Mouse (Mus musculus): ENCODE results near the gene Cabp2. TPM values are rescaled to one million over a fixed set of nuclear protein-coding genes. Genes with fewer than 3 reads are reported as not detected.
"Not testable (repeated sequence)": the region's sequence is repeated elsewhere in the genome, so short reads cannot be mapped to it uniquely, and the experiment has no call there.

The Cabp2 gene
- total RNA-seq, 1 experiment, result not detected

DNA sequence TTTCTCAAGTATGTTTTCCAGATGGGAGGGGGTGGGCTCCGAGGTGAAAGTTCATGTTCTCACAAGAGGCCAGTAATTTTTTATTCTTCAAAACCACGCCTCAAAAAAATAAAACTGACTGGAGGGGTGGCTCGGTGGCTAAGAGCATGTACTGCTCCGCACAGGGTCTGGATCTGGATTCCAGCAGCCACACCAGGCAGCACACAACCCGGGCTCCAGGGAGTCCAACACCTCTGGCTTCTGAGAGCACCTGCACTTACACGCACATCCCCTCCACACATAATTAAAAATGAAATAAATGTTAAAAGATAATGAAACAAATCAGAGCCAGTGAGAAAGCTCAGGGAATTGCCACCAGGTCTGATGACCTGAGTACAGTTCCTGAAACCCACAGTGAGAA, 15.1 kb upstream of the Cabp2 start:
- in situ Hi-C loops (cut with MboI; ENCODE audit: low sequenced_read_pairs in 2 of 2, unreplicated experiment in 2 of 2), result no loop called here
- Histone ChIP-seq H3K4me3 (ENCODE audit: insufficient read depth in 1 of 2, low read depth in 1 of 2, low read length in 2 of 2, poor library complexity in 1 of 2, severe bottlenecking in 1 of 2) (no peak overlapping the region), H3K9me3 (ENCODE audit: control insufficient read depth, insufficient read depth, low read depth, low read length) (no peaks in the 10 kb centered on the region), H3K9ac (ENCODE audit: insufficient read depth, low read depth, low read length, poor library complexity, severe bottlenecking) (no peak overlapping the region), H3K27ac (ENCODE audit: insufficient read depth, low read depth, low read length, poor library complexity, severe bottlenecking) (no peak overlapping the region), H3K4me1 (ENCODE audit: control insufficient read depth in 2 of 2, insufficient read depth in 2 of 2, low read length in 2 of 2, poor library complexity in 1 of 2) (0 out of 4 replicates have a peak, but pooled peaks cover 0 to 5% of the 10 kb centered on the region in 2 experiments), H3K36me3 (ENCODE audit: control insufficient read depth, insufficient read depth, low read length, poor library complexity, severe bottlenecking) (no peaks in the 10 kb centered on the region)
- no peak for DNase-seq (ENCODE audit: low read depth, low spot score)
- TF ChIP-seq CHD2 (IDR thresholded peaks at IDR 0.05; ENCODE audit: low read depth, low read length), result no peak
- no peak for TF ChIP-seq ZC3H11A (IDR thresholded peaks at IDR 0.05; ENCODE audit: borderline replicate concordance, low read depth, low read length)
- TF ChIP-seq HCFC1 (IDR thresholded peaks at IDR 0.05; ENCODE audit: borderline replicate concordance, insufficient read depth, low read length), result no peak
- TF ChIP-seq ZNF384 (IDR thresholded peaks at IDR 0.05; ENCODE audit: low read depth, low read length), result no peak
- TF ChIP-seq MAFK (IDR thresholded peaks at IDR 0.05; ENCODE audit: insufficient read depth, low read depth, low read length), result no peak

DNA sequence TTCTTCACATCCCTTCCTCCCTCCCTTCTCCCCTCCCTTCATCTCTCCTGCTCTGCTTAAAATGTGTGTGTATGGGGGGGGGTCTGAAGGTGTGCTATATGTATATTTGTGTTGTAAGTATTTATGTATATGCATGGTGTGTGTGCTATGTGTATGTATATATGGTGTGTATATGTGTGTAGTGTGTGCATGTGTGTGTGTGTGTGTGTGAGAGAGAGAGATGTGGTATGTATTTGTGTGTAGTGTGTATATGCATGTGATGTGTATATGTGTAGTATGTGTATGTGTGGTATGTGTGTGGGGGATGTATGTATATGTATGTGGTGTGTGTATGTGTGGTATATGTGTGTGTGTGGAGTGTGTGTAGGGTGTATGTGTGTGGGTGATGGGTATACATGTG, 14.5 kb upstream of the Cabp2 start:
- Histone ChIP-seq H3K27ac (ENCODE audit: insufficient read depth, low read depth, low read length, poor library complexity, severe bottlenecking) (no peak overlapping the region), H3K36me3 (ENCODE audit: control insufficient read depth, insufficient read depth, low read length, poor library complexity, severe bottlenecking) (no peaks in the 10 kb centered on the region), H3K4me1 (ENCODE audit: control insufficient read depth in 2 of 2, insufficient read depth in 2 of 2, low read length in 2 of 2, poor library complexity in 1 of 2) (0 out of 4 replicates have a peak, but pooled peaks cover 0 to 5% of the 10 kb centered on the region in 2 experiments), H3K9ac (ENCODE audit: insufficient read depth, low read depth, low read length, poor library complexity, severe bottlenecking) (no peak overlapping the region), H3K9me3 (ENCODE audit: control insufficient read depth, insufficient read depth, low read depth, low read length) (no peaks in the 10 kb centered on the region), H3K4me3 (ENCODE audit: insufficient read depth in 1 of 2, low read depth in 1 of 2, low read length in 2 of 2, poor library complexity in 1 of 2, severe bottlenecking in 1 of 2) (no peak overlapping the region)
- no peak for DNase-seq (ENCODE audit: low read depth, low spot score)
- in situ Hi-C loops (cut with MboI; ENCODE audit: low sequenced_read_pairs in 2 of 2, unreplicated experiment in 2 of 2), result no loop called here
- TF ChIP-seq HCFC1 (IDR thresholded peaks at IDR 0.05; ENCODE audit: borderline replicate concordance, insufficient read depth, low read length) (no peak), ZC3H11A (IDR thresholded peaks at IDR 0.05; ENCODE audit: borderline replicate concordance, low read depth, low read length) (no peak), CHD2 (IDR thresholded peaks at IDR 0.05; ENCODE audit: low read depth, low read length) (no peak), ZNF384 (IDR thresholded peaks at IDR 0.05; ENCODE audit: low read depth, low read length) (no peak), MAFK (IDR thresholded peaks at IDR 0.05; ENCODE audit: insufficient read depth, low read depth, low read length) (no peak)

DNA sequence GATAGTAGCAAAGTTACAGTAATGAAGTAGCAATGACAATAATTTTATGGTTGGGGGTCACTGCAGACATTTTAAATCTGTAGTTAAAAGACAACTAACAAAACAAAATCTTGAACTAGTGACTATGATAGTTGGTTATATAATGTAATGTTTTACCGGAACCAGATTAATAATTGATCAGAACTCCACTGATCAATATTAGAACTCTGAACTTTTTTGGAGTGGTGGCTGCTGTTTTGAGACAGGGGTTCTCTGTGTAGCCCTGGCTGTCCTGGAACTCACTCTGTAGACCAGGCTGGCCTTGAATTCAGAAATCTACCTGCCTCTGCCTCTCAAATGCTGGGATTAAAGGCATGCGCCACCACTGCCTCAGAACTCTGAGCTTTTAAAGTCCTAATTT, 13.1 kb upstream of the Cabp2 start:
- H3K36me3 ChIP-seq (ENCODE audit: control insufficient read depth, insufficient read depth, low read length, poor library complexity, severe bottlenecking); H3K9me3 ChIP-seq (ENCODE audit: control insufficient read depth, insufficient read depth, low read depth, low read length); in situ Hi-C loops (cut with MboI; ENCODE audit: low sequenced_read_pairs in 2 of 2, unreplicated experiment in 2 of 2); H3K4me3 ChIP-seq (ENCODE audit: insufficient read depth in 1 of 2, low read depth in 1 of 2, low read length in 2 of 2, poor library complexity in 1 of 2, severe bottlenecking in 1 of 2); H3K4me1 ChIP-seq (ENCODE audit: control insufficient read depth in 2 of 2, insufficient read depth in 2 of 2, low read length in 2 of 2, poor library complexity in 1 of 2); H3K9ac ChIP-seq (ENCODE audit: insufficient read depth, low read depth, low read length, poor library complexity, severe bottlenecking); DNase-seq (ENCODE audit: low read depth, low spot score); H3K27ac ChIP-seq (ENCODE audit: insufficient read depth, low read depth, low read length, poor library complexity, severe bottlenecking): not testable (repeated sequence)

DNA sequence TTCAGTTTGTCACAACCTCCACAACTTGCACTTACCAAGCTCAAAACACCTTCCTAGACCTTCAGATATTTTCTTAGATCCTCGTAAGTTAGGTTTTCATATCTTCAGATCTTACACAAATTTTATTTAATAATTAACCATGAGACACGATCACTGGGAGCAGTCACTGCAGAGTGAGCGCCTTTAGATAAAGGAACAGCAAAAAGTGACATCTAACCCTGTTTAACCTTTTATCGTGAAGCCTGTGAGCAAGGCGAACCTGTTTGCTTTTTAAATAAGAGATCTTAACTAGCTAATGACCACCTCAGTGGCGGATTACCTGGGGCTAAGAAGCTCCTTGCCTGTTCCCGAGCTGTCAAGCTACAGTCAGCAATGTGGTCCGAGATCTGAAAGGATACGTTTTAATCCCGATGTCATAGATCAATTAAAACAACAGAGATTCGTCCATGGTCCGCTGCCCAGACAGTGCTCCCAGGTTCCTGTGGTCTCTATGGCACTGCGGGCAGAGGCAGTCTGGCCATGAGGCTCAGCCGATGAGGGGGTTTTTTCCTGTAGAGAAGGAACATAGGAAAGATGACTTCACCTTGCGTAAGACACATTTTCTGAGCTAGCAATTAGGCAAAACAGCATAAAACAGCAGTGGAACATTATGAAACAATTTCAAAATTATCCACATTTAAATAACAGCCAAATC, 12.5 kb upstream of the Cabp2 start:
- H3K4me3 ChIP-seq (ENCODE audit: insufficient read depth in 1 of 2, low read depth in 1 of 2, low read length in 2 of 2, poor library complexity in 1 of 2, severe bottlenecking in 1 of 2), result no peak overlapping the region
- 0 out of 4 replicates have a peak, but pooled peaks cover 0 to 5% of the 10 kb centered on the region in 2 experiments for H3K4me1 ChIP-seq (ENCODE audit: control insufficient read depth in 2 of 2, insufficient read depth in 2 of 2, low read length in 2 of 2, poor library complexity in 1 of 2)
- no peak overlapping the region for H3K27ac ChIP-seq (ENCODE audit: insufficient read depth, low read depth, low read length, poor library complexity, severe bottlenecking)
- no peak for TF ChIP-seq ZC3H11A (IDR thresholded peaks at IDR 0.05; ENCODE audit: borderline replicate concordance, low read depth, low read length)
- TF ChIP-seq MAFK (IDR thresholded peaks at IDR 0.05; ENCODE audit: insufficient read depth, low read depth, low read length), result no peak
- no peak for TF ChIP-seq ZNF384 (IDR thresholded peaks at IDR 0.05; ENCODE audit: low read depth, low read length)
- no peak for TF ChIP-seq CHD2 (IDR thresholded peaks at IDR 0.05; ENCODE audit: low read depth, low read length)
- H3K36me3 ChIP-seq (ENCODE audit: control insufficient read depth, insufficient read depth, low read length, poor library complexity, severe bottlenecking), result no peaks in the 10 kb centered on the region
- no peak overlapping the region for H3K9ac ChIP-seq (ENCODE audit: insufficient read depth, low read depth, low read length, poor library complexity, severe bottlenecking)
- no peaks in the 10 kb centered on the region for H3K9me3 ChIP-seq (ENCODE audit: control insufficient read depth, insufficient read depth, low read depth, low read length)
- DNase-seq (ENCODE audit: low read depth, low spot score), result no peak
- in situ Hi-C loops (cut with MboI; ENCODE audit: low sequenced_read_pairs in 2 of 2, unreplicated experiment in 2 of 2), result no loop called here

DNA sequence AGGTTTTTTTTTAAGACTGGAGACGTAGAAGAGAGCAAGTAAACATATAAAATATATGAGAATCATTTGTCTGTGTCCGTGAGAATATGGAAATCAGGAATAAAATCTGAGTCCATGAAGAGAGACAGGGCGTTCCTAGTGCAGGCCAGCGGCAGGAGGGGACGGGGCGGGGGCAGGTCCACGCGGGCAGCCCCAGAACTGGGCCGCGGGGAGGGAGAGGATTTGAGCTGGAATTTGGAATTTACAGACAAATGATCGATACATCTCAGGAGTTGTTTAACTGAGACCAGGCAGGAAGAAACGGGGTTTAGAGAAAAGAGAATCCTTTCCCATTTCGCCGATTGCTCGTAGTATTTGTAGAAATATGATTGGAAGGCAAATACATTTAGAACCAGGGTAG, 11.1 kb upstream of the Cabp2 start:
- Histone ChIP-seq H3K9ac (ENCODE audit: insufficient read depth, low read depth, low read length, poor library complexity, severe bottlenecking) (no peak overlapping the region), H3K36me3 (ENCODE audit: control insufficient read depth, insufficient read depth, low read length, poor library complexity, severe bottlenecking) (no peaks in the 10 kb centered on the region), H3K9me3 (ENCODE audit: control insufficient read depth, insufficient read depth, low read depth, low read length) (no peaks in the 10 kb centered on the region), H3K27ac (ENCODE audit: insufficient read depth, low read depth, low read length, poor library complexity, severe bottlenecking) (no peak overlapping the region), H3K4me3 (ENCODE audit: insufficient read depth in 1 of 2, low read depth in 1 of 2, low read length in 2 of 2, poor library complexity in 1 of 2, severe bottlenecking in 1 of 2) (peak overlapping the region in 1 of 2 experiments; percentile 22; a peak in 1 of 4 replicates), H3K4me1 (ENCODE audit: control insufficient read depth in 2 of 2, insufficient read depth in 2 of 2, low read length in 2 of 2, poor library complexity in 1 of 2) (0 out of 4 replicates have a peak, but pooled peaks cover 0 to 5% of the 10 kb centered on the region in 2 experiments)
- no peak for DNase-seq (ENCODE audit: low read depth, low spot score)
- in situ Hi-C loops (cut with MboI; ENCODE audit: low sequenced_read_pairs in 2 of 2, unreplicated experiment in 2 of 2), result no loop called here
- TF ChIP-seq ZC3H11A (IDR thresholded peaks at IDR 0.05; ENCODE audit: borderline replicate concordance, low read depth, low read length) (no peak), CHD2 (IDR thresholded peaks at IDR 0.05; ENCODE audit: low read depth, low read length) (no peak), ZNF384 (IDR thresholded peaks at IDR 0.05; ENCODE audit: low read depth, low read length) (no peak), MAFK (IDR thresholded peaks at IDR 0.05; ENCODE audit: insufficient read depth, low read depth, low read length) (no peak), HCFC1 (IDR thresholded peaks at IDR 0.05; ENCODE audit: borderline replicate concordance, insufficient read depth, low read length) (no peak)
